Mouse (Mus musculus): Measurements from ENCODE around the gene 2010111I01Rik.

The 2010111I01Rik gene

GRCm38 (mm10) chr13:63286483-63287102 is 321.9 kb downstream of the 2010111I01Rik start:
- no peak for DNase-seq (ENCODE audit: low spot score in 2 of 2)

GRCm38 (mm10) chr13:63289152-63289551 is 324.5 kb downstream of the 2010111I01Rik start:
- no peak for DNase-seq (ENCODE audit: low spot score in 2 of 2)

GRCm38 (mm10) chr13:63289687-63290086 is 325.0 kb downstream of the 2010111I01Rik start:
- DNase-seq (ENCODE audit: low spot score in 2 of 2), result no peak

DNA sequence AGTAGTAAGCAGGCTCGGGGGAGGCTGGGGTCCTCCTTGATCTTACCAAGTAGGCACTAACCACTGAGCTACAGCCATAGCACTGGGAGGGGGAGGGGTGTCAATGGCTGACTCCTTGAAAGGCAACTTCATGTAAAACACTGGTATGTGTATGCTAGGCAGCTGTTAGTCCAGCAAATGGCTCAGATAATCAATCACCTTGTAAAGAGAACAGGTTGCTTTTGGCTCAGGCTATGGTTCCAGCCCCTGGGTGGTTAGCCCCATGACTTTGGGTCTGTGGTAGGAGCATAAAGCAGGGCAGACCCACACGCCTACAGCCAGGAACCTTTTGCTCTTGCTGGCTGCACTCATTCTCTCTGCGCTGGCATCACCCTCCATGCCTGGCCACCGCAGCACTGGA is 325.4 kb downstream of the 2010111I01Rik start:
- no peak for DNase-seq (ENCODE audit: low spot score in 2 of 2)

GRCm38 (mm10) chr13:63291016-63291415 is 326.3 kb downstream of the 2010111I01Rik start:
- DNase-seq (ENCODE audit: low spot score in 2 of 2), result no peak

- DNase-seq (ENCODE audit: low spot score in 2 of 2), result no peak
These were observed 329.0 kb downstream of the 2010111I01Rik start for GRCm38 (mm10) chr13:63293647-63294046.

- no peak for DNase-seq (ENCODE audit: low spot score in 2 of 2)
These were observed 329.9 kb downstream of the 2010111I01Rik start for GRCm38 (mm10) chr13:63294359-63295193.

DNA sequence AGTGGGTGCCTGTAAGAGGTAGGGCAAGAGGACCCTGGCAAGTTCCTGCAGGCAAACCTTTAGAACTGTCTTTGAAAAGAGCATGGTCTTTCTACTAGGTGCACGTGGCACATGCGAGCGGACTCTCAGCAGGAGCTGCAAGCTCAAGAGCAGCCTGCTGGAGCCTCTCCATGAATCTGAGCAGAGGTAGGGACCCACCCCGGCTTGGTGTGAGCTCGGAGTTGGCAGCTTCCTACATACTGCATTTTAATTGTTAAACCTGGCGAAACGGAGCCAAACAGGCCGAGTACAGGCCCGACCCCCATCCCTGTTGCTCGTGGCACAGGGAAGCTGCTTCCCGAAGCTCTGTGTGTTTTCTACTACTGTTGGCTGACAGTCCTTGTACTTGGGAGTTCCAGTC is 331.6 kb downstream of the 2010111I01Rik start:
- no peak for DNase-seq (ENCODE audit: low spot score in 2 of 2)

DNA sequence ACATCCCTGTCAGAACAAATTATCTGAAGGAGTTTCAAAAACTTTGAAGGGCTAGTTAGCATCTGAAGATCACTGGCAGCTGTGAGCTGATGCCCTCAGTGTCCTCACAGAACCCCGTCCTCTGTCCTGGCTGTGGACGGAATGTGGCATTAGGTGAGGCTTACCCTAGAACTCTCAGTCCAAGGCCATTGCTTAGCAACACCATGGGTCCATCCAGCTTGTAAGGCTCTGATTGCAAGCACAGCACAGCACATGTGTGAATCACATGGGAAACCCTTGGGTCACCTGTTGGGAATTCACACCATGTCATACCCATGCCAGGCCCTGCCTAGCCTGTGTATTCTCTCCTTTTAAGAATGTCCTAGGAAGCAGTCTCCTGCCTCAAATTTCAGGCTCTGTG is 332.3 kb downstream of the 2010111I01Rik start:
- DNase-seq (ENCODE audit: low spot score in 2 of 2), result no peak

DNA sequence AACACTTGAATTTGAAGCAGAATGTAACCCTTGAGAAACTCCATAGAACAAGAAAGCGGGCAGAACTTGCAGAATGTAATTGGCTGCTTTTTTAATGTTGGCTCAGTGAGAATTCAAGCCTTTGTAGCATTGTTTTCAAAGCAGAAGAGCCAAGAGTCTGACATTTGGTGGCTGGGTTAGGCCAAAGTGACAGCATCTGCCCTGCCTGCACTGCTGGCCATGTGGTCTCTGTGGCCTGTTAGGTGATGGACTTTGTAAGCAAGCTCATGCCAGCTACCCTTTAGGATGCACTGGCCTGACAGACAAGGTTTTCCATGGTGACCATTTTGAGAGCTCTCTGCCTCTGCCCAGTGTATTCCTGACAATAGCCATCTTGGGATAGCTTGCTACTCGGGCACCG is 333.2 kb downstream of the 2010111I01Rik start:
- no peak for DNase-seq (ENCODE audit: low spot score in 2 of 2)

GRCm38 (mm10) chr13:63298931-63299330 is 334.2 kb downstream of the 2010111I01Rik start:
- no peak for DNase-seq (ENCODE audit: low spot score in 2 of 2)

GRCm38 (mm10) chr13:63300929-63301328 is 336.2 kb downstream of the 2010111I01Rik start:
- no peak for DNase-seq (ENCODE audit: low spot score in 2 of 2)

- no peak for DNase-seq (ENCODE audit: low spot score in 2 of 2)
These were observed 337.1 kb downstream of the 2010111I01Rik start for GRCm38 (mm10) chr13:63301764-63302209.

DNA sequence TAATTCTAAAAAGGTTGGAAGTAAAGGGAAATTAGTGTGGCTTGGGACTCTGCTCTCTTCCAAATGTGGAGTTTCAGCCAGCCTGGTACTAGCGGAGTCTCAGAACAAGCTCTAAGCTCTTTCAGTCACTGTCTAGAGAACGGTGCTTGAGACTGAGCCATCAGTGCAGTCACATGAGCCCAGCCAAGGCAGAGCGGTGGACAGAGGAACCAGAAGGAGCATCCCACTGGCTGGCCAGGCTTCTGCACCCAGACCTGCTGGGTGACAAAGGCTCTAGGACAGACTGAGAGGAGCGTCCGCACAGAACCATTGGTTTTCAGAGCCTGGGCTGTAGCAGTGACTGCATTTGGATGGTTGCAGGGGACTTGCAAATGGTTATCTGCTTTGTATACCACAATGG is 337.7 kb downstream of the 2010111I01Rik start:
- no peak for DNase-seq (ENCODE audit: low spot score in 2 of 2)

DNA sequence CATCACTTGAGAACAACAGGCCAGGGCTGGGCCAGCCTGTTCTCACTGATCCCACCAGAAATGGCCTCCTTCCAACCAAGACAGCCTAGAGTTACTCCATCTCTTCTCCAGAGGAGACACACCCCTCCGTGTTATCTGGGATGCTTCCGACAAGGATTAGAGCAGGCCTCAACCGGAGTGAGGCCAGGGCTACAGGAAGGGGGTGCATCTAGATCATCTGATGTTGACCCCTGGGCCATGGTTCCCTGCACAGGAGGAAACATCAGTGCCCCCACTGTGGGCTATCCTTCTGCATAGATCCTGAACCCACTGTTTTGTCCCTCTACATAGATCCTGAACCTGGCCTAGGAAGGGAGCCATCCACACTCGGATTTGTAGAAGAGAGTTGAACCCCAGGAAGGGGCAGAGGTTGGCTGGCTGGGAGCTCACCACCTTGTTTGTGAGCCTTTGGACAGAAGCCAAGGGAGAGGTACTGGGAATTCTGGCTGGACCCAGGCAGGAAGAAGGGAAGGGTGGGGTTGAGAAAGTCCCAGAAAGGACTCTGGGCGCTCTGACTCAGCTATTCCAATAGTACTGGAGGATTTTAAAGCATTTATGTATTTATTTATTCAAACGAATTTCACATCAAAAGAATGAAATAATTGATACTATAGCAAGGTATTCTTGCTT is 339.6 kb downstream of the 2010111I01Rik start:
- DNase-seq (ENCODE audit: low spot score in 2 of 2), result no peak

DNA sequence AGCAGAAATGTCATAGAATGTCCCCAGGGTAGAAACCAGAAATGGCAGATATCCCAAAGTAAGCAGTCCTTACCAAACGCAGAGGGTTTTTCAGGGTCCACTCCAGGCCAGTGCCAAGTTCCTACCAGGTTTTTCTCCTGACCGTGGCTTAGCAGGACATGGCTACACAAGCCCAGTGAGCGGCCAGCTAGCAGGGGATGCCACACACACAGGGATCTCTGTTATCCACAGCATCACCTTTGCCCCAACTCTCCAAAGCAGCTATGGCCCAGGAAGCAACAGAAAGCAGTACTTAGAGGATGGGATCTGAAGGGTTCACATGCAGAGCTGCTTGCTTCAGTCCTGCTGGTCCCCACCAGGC is 340.1 kb downstream of the 2010111I01Rik start:
- no peak for DNase-seq (ENCODE audit: low spot score in 2 of 2)

DNA sequence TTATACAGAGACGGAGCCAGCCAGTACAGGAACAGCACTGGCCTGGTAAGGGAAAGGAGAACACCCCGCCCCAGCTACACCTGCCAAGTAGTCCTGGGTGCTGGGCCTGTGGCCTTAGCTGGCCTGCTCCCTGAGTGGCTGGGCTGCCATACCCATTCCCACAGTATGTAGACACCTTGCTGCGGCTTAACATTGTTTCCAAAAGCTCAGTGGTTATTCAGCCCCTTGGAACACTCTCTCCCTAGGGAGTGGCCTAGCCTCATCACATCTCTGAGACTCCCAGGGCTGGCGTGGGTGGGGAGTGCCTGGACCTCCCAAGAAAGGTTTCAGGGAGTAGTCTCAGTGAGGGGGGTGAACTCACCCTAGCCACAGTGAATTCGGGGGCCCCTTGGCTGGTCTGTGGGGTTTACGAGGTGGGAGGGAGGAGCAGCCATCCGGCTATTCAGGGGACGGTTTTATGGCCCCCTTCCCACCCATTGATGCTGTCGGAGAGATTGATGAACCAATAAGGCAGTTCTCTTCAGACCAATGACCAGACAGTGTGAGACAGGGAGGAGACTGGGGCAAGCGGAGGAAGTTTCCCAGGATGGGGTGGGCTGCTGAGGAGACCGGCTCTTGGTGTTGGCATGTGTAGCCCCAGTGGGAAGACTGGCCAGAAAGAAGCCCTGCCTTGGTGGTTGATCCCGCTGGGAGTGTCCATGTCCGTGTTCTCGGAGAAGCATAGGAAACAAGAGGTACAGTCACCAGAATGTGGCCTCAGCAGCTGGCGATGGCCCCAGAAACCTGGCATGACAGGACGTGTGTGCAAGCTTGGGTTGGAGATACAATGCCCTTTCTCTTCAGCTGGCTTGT is 340.7 kb downstream of the 2010111I01Rik start:
- no peak for DNase-seq (ENCODE audit: low spot score in 2 of 2)

DNA sequence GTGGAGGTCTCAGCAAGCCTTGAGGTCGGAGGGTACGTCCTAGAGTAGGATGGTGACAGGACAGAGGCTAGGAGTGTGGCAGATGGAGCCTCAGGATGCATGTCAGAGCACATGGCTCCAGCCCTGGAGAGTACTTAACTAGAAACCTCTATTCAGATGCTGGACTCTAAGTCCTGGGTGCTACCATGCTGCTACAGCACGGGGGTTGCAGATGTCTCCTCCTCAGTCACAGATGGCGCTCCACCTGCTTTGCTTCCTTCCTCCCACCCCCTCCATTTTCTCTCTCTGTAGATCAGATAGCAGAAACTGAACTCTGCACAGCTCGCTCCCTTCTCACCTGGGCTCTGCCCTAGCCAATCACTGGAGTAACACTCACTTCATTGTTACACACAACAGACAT is 342.1 kb downstream of the 2010111I01Rik start:
- DNase-seq (ENCODE audit: low spot score in 2 of 2), result no peak

DNA sequence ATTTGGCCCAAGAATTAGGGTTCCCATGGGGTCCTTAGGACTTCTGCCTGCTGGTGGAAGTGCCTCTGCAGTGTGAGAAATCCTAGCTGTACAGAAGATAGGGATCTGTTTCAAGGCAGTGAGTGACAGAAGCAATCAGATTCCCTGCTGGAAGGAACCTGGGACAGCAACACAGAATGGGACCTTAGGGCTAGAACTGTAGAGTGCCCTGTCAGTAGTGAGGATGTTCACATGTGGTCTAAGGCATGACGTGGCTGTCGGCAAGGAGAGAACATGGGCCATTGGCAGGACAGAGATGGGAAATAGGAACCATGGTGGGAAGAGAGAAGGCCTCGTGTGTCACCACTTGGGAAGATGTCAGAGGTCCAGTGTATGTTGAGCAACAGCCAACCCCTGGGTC is 344.9 kb downstream of the 2010111I01Rik start:
- no peak for DNase-seq (ENCODE audit: low spot score in 2 of 2)

DNA sequence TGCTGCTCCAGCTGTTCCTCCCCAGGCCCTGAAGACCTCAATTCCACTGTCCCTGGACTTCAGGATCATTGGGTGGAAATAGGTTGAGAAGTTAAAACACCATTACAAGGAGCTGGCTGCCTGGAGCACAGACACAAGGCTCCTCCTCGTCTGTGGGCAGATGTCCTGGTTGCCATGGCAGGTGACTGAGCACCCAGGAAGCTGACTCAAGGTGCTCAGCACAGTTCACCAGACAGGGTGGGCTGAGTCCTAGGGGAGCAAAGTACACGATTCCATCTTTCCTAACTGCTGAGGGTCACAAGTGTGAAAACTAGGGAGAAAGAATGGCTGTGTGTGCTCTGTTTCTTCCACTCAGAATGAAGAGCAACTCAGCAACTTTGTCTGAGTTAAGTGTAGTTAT is 346.5 kb downstream of the 2010111I01Rik start:
- no peak for DNase-seq (ENCODE audit: low spot score in 2 of 2)

GRCm38 (mm10) chr13:63313247-63313646 is 348.6 kb downstream of the 2010111I01Rik start:
- DNase-seq (ENCODE audit: low spot score in 2 of 2), result no peak
